Mouse (Mus musculus): ENCODE results near the gene Oip5.

DNA sequence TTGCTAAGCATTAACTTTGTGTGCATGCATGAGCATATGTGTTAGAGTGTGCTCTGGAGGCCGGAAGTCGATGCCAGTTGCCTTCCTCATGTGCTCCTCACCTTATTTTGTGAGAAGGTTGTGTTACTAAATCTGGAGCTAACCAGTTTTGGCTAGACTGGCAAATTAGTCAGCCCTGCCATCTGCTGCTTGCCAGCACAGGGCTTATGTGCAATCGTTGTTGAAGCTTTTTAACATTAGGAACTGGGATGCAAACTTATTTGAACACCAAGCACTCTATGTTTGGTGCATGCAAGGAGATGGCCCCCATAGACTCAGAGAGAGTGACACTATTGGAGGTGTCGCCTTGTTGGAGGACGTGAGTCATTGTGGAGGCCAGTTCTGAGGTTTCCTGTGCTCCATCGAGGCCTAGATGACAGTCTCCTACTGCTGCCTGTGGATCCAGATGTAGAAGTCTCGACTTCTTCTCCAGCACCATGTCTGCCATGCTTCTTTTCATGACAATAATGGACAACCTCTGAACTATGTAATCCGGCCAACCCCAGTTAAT, 21.4 kb downstream of the Oip5 start:
- no peak for TF ChIP-seq USF1 (IDR thresholded peaks at IDR 0.05; ENCODE audit: low read depth)
- TF ChIP-seq CEBPB (IDR thresholded peaks at IDR 0.05; ENCODE audit: insufficient read depth, poor library complexity, severe bottlenecking): no peak
- no peak for TF ChIP-seq POLR2A (IDR thresholded peaks at IDR 0.05; ENCODE audit: insufficient read length, low read depth)
- no peak for TF ChIP-seq MYOD1 (IDR thresholded peaks at IDR 0.05; ENCODE audit: control insufficient read depth in 1 of 3, insufficient read length in 2 of 3, low read depth in 2 of 3)
- no peak for TF ChIP-seq MYOG (IDR thresholded peaks at IDR 0.05; ENCODE audit: control insufficient read depth in 1 of 3, insufficient read depth in 1 of 3, insufficient read length in 2 of 3, low read depth in 2 of 3)
- TF ChIP-seq MAX (IDR thresholded peaks at IDR 0.05; ENCODE audit: low read depth): no peak
- no peak for TF ChIP-seq SRF (IDR thresholded peaks at IDR 0.05; ENCODE audit: control insufficient read depth, insufficient read length, low read depth)

Data from myocyte (in vitro differentiated cells).